ENCODE assay signal across 8 mouse cellular contexts in genomic region chr11:115902831-115903230, GRCm38 (mm10). TPM values are rescaled to one million over a fixed set of nuclear protein-coding genes. Genes with fewer than 3 reads are reported as not detected.
DNase-seq lines count a peak whose midpoint lies in the region; ATAC-seq lines count a peak whose summit lies in the region.

No protein-coding gene starts in this region.

- H3K9ac ChIP-seq in forebrain, embryonic 11.5 days (ENCODE audit: low read length): no peak overlapping the region
- no peak overlapping the region for H3K9ac ChIP-seq in forebrain, embryonic 12.5 days
- no peak overlapping the region for H3K9ac ChIP-seq in lung, embryonic 15.5 days

- intact Hi-C loops in heart, postnatal 36 days (cut with DNase I): no loop called here

- DNase-seq in forebrain, embryonic 11.5 days (ENCODE audit: low spot score): no peak
- DNase-seq in NIH3T3 (ENCODE audit: low read depth): peak; percentile 82
- DNase-seq in heart, postnatal 36 days: peak; percentile 59 to 62
- peak; percentile 66 to 82 for DNase-seq in urinary bladder, postnatal 36 days (ENCODE audit: low spot score in 2 of 2)
- DNase-seq in frontal cortex, postnatal 14 days (ENCODE audit: low spot score in 2 of 2): no peak
- DNase-seq in embryo, embryonic 10 days (ENCODE audit: low spot score): no peak

- no peak overlapping the region for H3K4me3 ChIP-seq in forebrain, embryonic 11.5 days (ENCODE audit: low read depth, low read length)
- no peak overlapping the region for H3K4me3 ChIP-seq in forebrain, embryonic 12.5 days (replicated peaks)
- H3K4me3 ChIP-seq in lung, embryonic 15.5 days: no peak overlapping the region

- H3K27me3 ChIP-seq in forebrain, embryonic 11.5 days (ENCODE audit: control insufficient read depth, insufficient read depth, low read length): no peaks in the 10 kb centered on the region
- no peaks in the 10 kb centered on the region for H3K27me3 ChIP-seq in forebrain, embryonic 12.5 days
- no peaks in the 10 kb centered on the region for H3K27me3 ChIP-seq in lung, embryonic 15.5 days

- H3K4me1 ChIP-seq in forebrain, embryonic 11.5 days (replicated peaks; ENCODE audit: control insufficient read depth, insufficient read depth, low read length): peaks cover 10% of the 10 kb centered on the region; the same call in 1 of the 2 replicates
- peaks cover 13% of the 10 kb centered on the region for H3K4me1 ChIP-seq in forebrain, embryonic 12.5 days
- peaks cover 76% of the 10 kb centered on the region for H3K4me1 ChIP-seq in lung, embryonic 15.5 days

- H3K27ac ChIP-seq in forebrain, embryonic 11.5 days (ENCODE audit: low read depth, low read length): 0 out of 2 replicates have a peak overlapping the region, but pooled peaks have one; percentile 6
- H3K27ac ChIP-seq in forebrain, embryonic 12.5 days: no peak overlapping the region
- H3K27ac ChIP-seq in lung, embryonic 15.5 days: peak overlapping the region; percentile 79

- ATAC-seq in forebrain, embryonic 11.5 days (replicated peaks; ENCODE audit: low FRiP score): no peak
- no peak for ATAC-seq in forebrain, embryonic 12.5 days (ENCODE audit: low FRiP score)
- ATAC-seq in lung, embryonic 15.5 days (ENCODE audit: borderline replicate concordance, extremely low read depth, low FRiP score, low TSS enrichment): no peak

- WGBS in forebrain, embryonic 11.5 days: 93% methylated on average over 1 of the region's 1 CpGs
- 94% methylated on average over 1 of the region's 1 CpGs for WGBS in forebrain, embryonic 12.5 days
- WGBS in lung, embryonic 15.5 days: 68% methylated on average over 1 of the region's 1 CpGs

- no peaks in the 10 kb centered on the region for H3K9me3 ChIP-seq in forebrain, embryonic 11.5 days (ENCODE audit: control insufficient read depth, low read length)
- H3K9me3 ChIP-seq in forebrain, embryonic 12.5 days: no peaks in the 10 kb centered on the region
- no peaks in the 10 kb centered on the region for H3K9me3 ChIP-seq in lung, embryonic 15.5 days

- no peak overlapping the region for H3K4me2 ChIP-seq in forebrain, embryonic 11.5 days (ENCODE audit: low read depth, low read length, severe bottlenecking)
- H3K4me2 ChIP-seq in forebrain, embryonic 12.5 days: no peak overlapping the region
- H3K4me2 ChIP-seq in lung, embryonic 15.5 days: peak overlapping the region; percentile 0; the same call in 1 of the 2 replicates

- no peaks in the 10 kb centered on the region for H3K36me3 ChIP-seq in forebrain, embryonic 11.5 days (ENCODE audit: control insufficient read depth, insufficient read depth, low read length)
- peaks cover 4% of the 10 kb centered on the region; the same call in 1 of the 2 replicates for H3K36me3 ChIP-seq in forebrain, embryonic 12.5 days (replicated peaks)
- H3K36me3 ChIP-seq in lung, embryonic 15.5 days: no peaks in the 10 kb centered on the region

RNA-seq across cellular contexts. Expression of gene Smim5, which starts 3.1 kb away (rescaled TPM):
- polyA plus RNA-seq in forebrain, embryonic 11.5 days (2014; fragmentation: Nextera tagmentation; extraction: Ambion mirVana): 2.0 and 2.6 TPM in 2 replicates
- polyA plus RNA-seq in forebrain, embryonic 12.5 days (2016; fragmentation: Nextera tagmentation; extraction: Ambion mirVana): 1.1 and 1.3 TPM in 2 replicates
- 10 to 100 TPM; 14.8 to 26.7 TPM for total RNA-seq in heart, postnatal 36 days (2021)
- 3.6 and 4.8 TPM in 2 replicates for polyA plus RNA-seq in lung, embryonic 15.5 days (2015; fragmentation: Nextera tagmentation; extraction: Ambion mirVana)

RNA-seq across cellular contexts. Expression of gene Smim6, which starts 9.0 kb away (rescaled TPM):
- polyA plus RNA-seq in forebrain, embryonic 11.5 days (2014; fragmentation: Nextera tagmentation; extraction: Ambion mirVana): 0.72 and 0.95 TPM in 2 replicates
- polyA plus RNA-seq in forebrain, embryonic 12.5 days (2016; fragmentation: Nextera tagmentation; extraction: Ambion mirVana): 0.49 and 1.1 TPM in 2 replicates
- under 1 TPM in 1 of 2 experiments, not detected in 1; 0.31 TPM for total RNA-seq in heart, postnatal 36 days (2021)
- 24.4 and 25.5 TPM in 2 replicates for polyA plus RNA-seq in lung, embryonic 15.5 days (2015; fragmentation: Nextera tagmentation; extraction: Ambion mirVana)

RNA-seq across cellular contexts. Expression of gene Sap30bp, which starts 30.3 kb away (rescaled TPM):
- polyA plus RNA-seq in forebrain, embryonic 11.5 days (2014; fragmentation: Nextera tagmentation; extraction: Ambion mirVana): 55.2 and 56.3 TPM in 2 replicates
- polyA plus RNA-seq in forebrain, embryonic 12.5 days (2016; fragmentation: Nextera tagmentation; extraction: Ambion mirVana): 56.8 and 61.9 TPM in 2 replicates
- total RNA-seq in heart, postnatal 36 days (2021): 10 to 100 TPM; 17.2 to 20.7 TPM
- polyA plus RNA-seq in lung, embryonic 15.5 days (2015; fragmentation: Nextera tagmentation; extraction: Ambion mirVana): 29.8 and 35.5 TPM in 2 replicates

RNA-seq across cellular contexts. Expression of gene Recql5, which starts 30.4 kb away (rescaled TPM):
- 28.3 and 35.6 TPM in 2 replicates for polyA plus RNA-seq in forebrain, embryonic 11.5 days (2014; fragmentation: Nextera tagmentation; extraction: Ambion mirVana)
- 32.5 and 33.4 TPM in 2 replicates for polyA plus RNA-seq in forebrain, embryonic 12.5 days (2016; fragmentation: Nextera tagmentation; extraction: Ambion mirVana)
- 1 to 10 TPM; 6.7 to 8.9 TPM for total RNA-seq in heart, postnatal 36 days (2021)
- 20.5 and 22.3 TPM in 2 replicates for polyA plus RNA-seq in lung, embryonic 15.5 days (2015; fragmentation: Nextera tagmentation; extraction: Ambion mirVana)

RNA-seq across cellular contexts. Expression of gene Myo15b, which starts 44.6 kb away (rescaled TPM):
- polyA plus RNA-seq in forebrain, embryonic 11.5 days (2014; fragmentation: Nextera tagmentation; extraction: Ambion mirVana): 0.16 TPM in 1 of 2 replicates, not detected in the other
- polyA plus RNA-seq in forebrain, embryonic 12.5 days (2016; fragmentation: Nextera tagmentation; extraction: Ambion mirVana): 0.17 and 0.31 TPM in 2 replicates
- total RNA-seq in heart, postnatal 36 days (2021): under 1 TPM in 1 of 2 experiments, not detected in 1; 0.14 TPM
- polyA plus RNA-seq in lung, embryonic 15.5 days (2015; fragmentation: Nextera tagmentation; extraction: Ambion mirVana): 0.25 and 0.49 TPM in 2 replicates

Comparison
In these comparisons a context has a peak if more than half of its experiments do, and no peak if none do; other contexts are left out.
1. DNase-seq: peak in NIH3T3 (single experiment), heart, postnatal 36 days (2 of 2) and urinary bladder, postnatal 36 days (2 of 2); none in forebrain, embryonic 11.5 days (single experiment), frontal cortex, postnatal 14 days (0 of 2) and embryo, embryonic 10 days (single experiment).
2. RNA of gene Smim6, which starts 9.0 kb away (polyA plus RNA-seq): 24.4 to 25.5 TPM in lung, embryonic 15.5 days; 0.49 to 1.1 TPM in forebrain, embryonic 12.5 days and 0.72 to 0.95 TPM in forebrain, embryonic 11.5 days; every median in the first group is over 10 times any median in the second.